Comparison of ENCODE assay signal across 8 mouse cellular contexts in genomic region chr8:75071627-75072346, GRCm38 (mm10). TPM values are rescaled to one million over a fixed set of nuclear protein-coding genes. Genes with fewer than 3 reads are reported as not detected.
DNase-seq lines count a peak whose midpoint lies in the region; ATAC-seq lines count a peak whose summit lies in the region.

No protein-coding gene starts in this region.

- ATAC-seq in CD4-positive, CD25-positive, alpha-beta regulatory T cell, adult 4 months, result peak; percentile 81
- ATAC-seq in forebrain, embryonic 11.5 days (replicated peaks; ENCODE audit: low FRiP score), result peak; percentile 79
- peak; percentile 56 for ATAC-seq in heart, embryonic 16.5 days (replicated peaks; ENCODE audit: extremely low read depth, insufficient read depth, low FRiP score)
- ATAC-seq in liver, embryonic 13.5 days (ENCODE audit: low read depth), result peak; percentile 73
- ATAC-seq in neural tube, embryonic 11.5 days (ENCODE audit: insufficient read depth, low FRiP score, low TSS enrichment), result peak; percentile 70
- ATAC-seq in stomach, embryonic 16.5 days (ENCODE audit: insufficient read depth, low FRiP score), result peak; percentile 86

- H3K4me3 ChIP-seq in forebrain, embryonic 11.5 days (ENCODE audit: low read depth, low read length), result no peak overlapping the region
- H3K4me3 ChIP-seq in heart, embryonic 16.5 days (ENCODE audit: low read length), result no peak overlapping the region
- H3K4me3 ChIP-seq in liver, embryonic 13.5 days (replicated peaks), result no peak overlapping the region
- no peak overlapping the region for H3K4me3 ChIP-seq in neural tube, embryonic 11.5 days (ENCODE audit: low read depth, low read length)
- H3K4me3 ChIP-seq in stomach, embryonic 16.5 days (replicated peaks; ENCODE audit: low read length), result no peak overlapping the region

- H3K4me2 ChIP-seq in forebrain, embryonic 11.5 days (ENCODE audit: low read depth, low read length, severe bottlenecking), result no peak overlapping the region
- H3K4me2 ChIP-seq in heart, embryonic 16.5 days (ENCODE audit: low read depth, low read length), result no peak overlapping the region
- H3K4me2 ChIP-seq in liver, embryonic 13.5 days, result no peak overlapping the region
- no peak overlapping the region for H3K4me2 ChIP-seq in neural tube, embryonic 11.5 days (ENCODE audit: low read depth)
- no peak overlapping the region for H3K4me2 ChIP-seq in stomach, embryonic 16.5 days (ENCODE audit: low read depth, low read length)

- WGBS in forebrain, embryonic 11.5 days, result 29% methylated on average over 4 of the region's 4 CpGs
- 23% methylated on average over 4 of the region's 4 CpGs for WGBS in heart, embryonic 16.5 days
- 29% methylated on average over 3 of the region's 4 CpGs for WGBS in liver, embryonic 13.5 days (ENCODE audit: insufficient replicate concordance)
- WGBS in neural tube, embryonic 11.5 days, result 30% methylated on average over 4 of the region's 4 CpGs
- WGBS in stomach, embryonic 16.5 days, result 24% methylated on average over 4 of the region's 4 CpGs

- H3K4me1 ChIP-seq in forebrain, embryonic 11.5 days (replicated peaks; ENCODE audit: control insufficient read depth, insufficient read depth, low read length), result no peaks in the 10 kb centered on the region
- H3K4me1 ChIP-seq in heart, embryonic 16.5 days (ENCODE audit: control insufficient read depth, insufficient read depth, low read length), result 0 out of 2 replicates have a peak, but pooled peaks cover 2% of the 10 kb centered on the region
- no peaks in the 10 kb centered on the region for H3K4me1 ChIP-seq in liver, embryonic 13.5 days (replicated peaks)
- H3K4me1 ChIP-seq in neural tube, embryonic 11.5 days (ENCODE audit: control insufficient read depth, insufficient read depth, low read length), result no peaks in the 10 kb centered on the region
- no peaks in the 10 kb centered on the region for H3K4me1 ChIP-seq in stomach, embryonic 16.5 days (ENCODE audit: control insufficient read depth, insufficient read depth, low read length)

- no peaks in the 10 kb centered on the region for H3K27me3 ChIP-seq in forebrain, embryonic 11.5 days (ENCODE audit: control insufficient read depth, insufficient read depth, low read length)
- H3K27me3 ChIP-seq in heart, embryonic 16.5 days (ENCODE audit: control insufficient read depth, insufficient read depth, low read length), result no peaks in the 10 kb centered on the region
- no peaks in the 10 kb centered on the region for H3K27me3 ChIP-seq in liver, embryonic 13.5 days
- no peaks in the 10 kb centered on the region for H3K27me3 ChIP-seq in neural tube, embryonic 11.5 days (ENCODE audit: control insufficient read depth, insufficient read depth, low read length)
- H3K27me3 ChIP-seq in stomach, embryonic 16.5 days (ENCODE audit: control insufficient read depth, insufficient read depth, low read length), result no peaks in the 10 kb centered on the region

- peak; percentile 72 for DNase-seq in c-Kit-negative CD71-positive TER-119-positive erythroid progenitor cells, embryonic 14.5 days (ENCODE audit: low read depth, low spot score)
- DNase-seq in forebrain, embryonic 11.5 days (ENCODE audit: low spot score), result peak; percentile 84
- peak; percentile 89 to 93 for DNase-seq in kidney, postnatal 25 days
- peak; percentile 71 for DNase-seq in liver, embryonic 13.5 days
- DNase-seq in neural tube, embryonic 11.5 days (ENCODE audit: low spot score), result peak; percentile 77

- no peaks in the 10 kb centered on the region for H3K9me3 ChIP-seq in forebrain, embryonic 11.5 days (ENCODE audit: control insufficient read depth, low read length)
- no peaks in the 10 kb centered on the region for H3K9me3 ChIP-seq in heart, embryonic 16.5 days (replicated peaks; ENCODE audit: control insufficient read depth, low read length)
- H3K9me3 ChIP-seq in liver, embryonic 13.5 days (replicated peaks), result no peaks in the 10 kb centered on the region
- H3K9me3 ChIP-seq in neural tube, embryonic 11.5 days (ENCODE audit: control insufficient read depth, low read length), result no peaks in the 10 kb centered on the region
- H3K9me3 ChIP-seq in stomach, embryonic 16.5 days (replicated peaks; ENCODE audit: control insufficient read depth, low read length), result no peaks in the 10 kb centered on the region

- H3K9ac ChIP-seq in forebrain, embryonic 11.5 days (ENCODE audit: low read length), result no peak overlapping the region
- H3K9ac ChIP-seq in heart, embryonic 16.5 days (ENCODE audit: low read length), result peak overlapping the region; percentile 33; the same call in 1 of the 2 replicates
- H3K9ac ChIP-seq in liver, embryonic 13.5 days, result no peak overlapping the region
- no peak overlapping the region for H3K9ac ChIP-seq in neural tube, embryonic 11.5 days (ENCODE audit: low read length)
- H3K9ac ChIP-seq in stomach, embryonic 16.5 days (ENCODE audit: low read length), result no peak overlapping the region

- no peak overlapping the region for H3K27ac ChIP-seq in forebrain, embryonic 11.5 days (ENCODE audit: low read depth, low read length)
- no peak overlapping the region for H3K27ac ChIP-seq in heart, embryonic 16.5 days (ENCODE audit: low read length)
- H3K27ac ChIP-seq in liver, embryonic 13.5 days, result no peak overlapping the region
- no peak overlapping the region for H3K27ac ChIP-seq in neural tube, embryonic 11.5 days (ENCODE audit: low read depth, low read length)
- no peak overlapping the region for H3K27ac ChIP-seq in stomach, embryonic 16.5 days (ENCODE audit: low read length)

- no peaks in the 10 kb centered on the region for H3K36me3 ChIP-seq in forebrain, embryonic 11.5 days (ENCODE audit: control insufficient read depth, insufficient read depth, low read length)
- H3K36me3 ChIP-seq in heart, embryonic 16.5 days (ENCODE audit: control insufficient read depth, insufficient read depth), result peaks cover 8% of the 10 kb centered on the region
- H3K36me3 ChIP-seq in liver, embryonic 13.5 days, result no peaks in the 10 kb centered on the region
- no peaks in the 10 kb centered on the region for H3K36me3 ChIP-seq in neural tube, embryonic 11.5 days (ENCODE audit: control insufficient read depth, insufficient read depth, low read length)
- H3K36me3 ChIP-seq in stomach, embryonic 16.5 days (ENCODE audit: control insufficient read depth, insufficient read depth, low read length), result no peaks in the 10 kb centered on the region

RNA-seq across cellular contexts. Expression of gene Hmox1, which starts 21.6 kb away (rescaled TPM):
- 10 to 100 TPM in 1 of 2 experiments, 1 to 10 TPM in 1; 3.9 to 13.8 TPM for polyA plus RNA-seq in CD4-positive, CD25-positive, alpha-beta regulatory T cell, adult 4 months (2017; shearing (Covaris generic))
- 9.1 and 9.6 TPM in 2 replicates for polyA plus RNA-seq in forebrain, embryonic 11.5 days (2014; fragmentation: Nextera tagmentation; extraction: Ambion mirVana)
- 16.8 and 17.6 TPM in 2 replicates for polyA plus RNA-seq in heart, embryonic 16.5 days (2015; fragmentation: Nextera tagmentation; extraction: Ambion mirVana)
- polyA plus RNA-seq in liver, embryonic 13.5 days (2015; fragmentation: Nextera tagmentation; extraction: Ambion mirVana), result 74.0 and 80.4 TPM in 2 replicates
- 15.9 and 16.1 TPM in 2 replicates for polyA plus RNA-seq in neural tube, embryonic 11.5 days (2014; fragmentation: Nextera tagmentation; extraction: Ambion mirVana)
- 25.7 and 25.8 TPM in 2 replicates for polyA plus RNA-seq in stomach, embryonic 16.5 days (2015; fragmentation: Nextera tagmentation; extraction: Ambion mirVana)

RNA-seq across cellular contexts. Expression of gene Mcm5, which starts 37.6 kb away (rescaled TPM):
- polyA plus RNA-seq in CD4-positive, CD25-positive, alpha-beta regulatory T cell, adult 4 months (2017; shearing (Covaris generic)), result 10 to 100 TPM; 32.9 to 59.3 TPM
- 249 and 272 TPM in 2 replicates for polyA plus RNA-seq in forebrain, embryonic 11.5 days (2014; fragmentation: Nextera tagmentation; extraction: Ambion mirVana)
- polyA plus RNA-seq in heart, embryonic 16.5 days (2015; fragmentation: Nextera tagmentation; extraction: Ambion mirVana), result 82.3 and 87.9 TPM in 2 replicates
- polyA plus RNA-seq in liver, embryonic 13.5 days (2015; fragmentation: Nextera tagmentation; extraction: Ambion mirVana), result 207 and 233 TPM in 2 replicates
- 193 and 204 TPM in 2 replicates for polyA plus RNA-seq in neural tube, embryonic 11.5 days (2014; fragmentation: Nextera tagmentation; extraction: Ambion mirVana)
- polyA plus RNA-seq in stomach, embryonic 16.5 days (2015; fragmentation: Nextera tagmentation; extraction: Ambion mirVana), result 112 and 117 TPM in 2 replicates

RNA-seq across cellular contexts. Expression of gene Tom1, which starts 38.3 kb away (rescaled TPM):
- polyA plus RNA-seq in CD4-positive, CD25-positive, alpha-beta regulatory T cell, adult 4 months (2017; shearing (Covaris generic)), result 10 to 100 TPM; 14.1 to 14.6 TPM
- 23.1 and 25.3 TPM in 2 replicates for polyA plus RNA-seq in forebrain, embryonic 11.5 days (2014; fragmentation: Nextera tagmentation; extraction: Ambion mirVana)
- 42.3 and 51.6 TPM in 2 replicates for polyA plus RNA-seq in heart, embryonic 16.5 days (2015; fragmentation: Nextera tagmentation; extraction: Ambion mirVana)
- polyA plus RNA-seq in liver, embryonic 13.5 days (2015; fragmentation: Nextera tagmentation; extraction: Ambion mirVana), result 12.1 and 13.2 TPM in 2 replicates
- 31.1 and 38.6 TPM in 2 replicates for polyA plus RNA-seq in neural tube, embryonic 11.5 days (2014; fragmentation: Nextera tagmentation; extraction: Ambion mirVana)
- 33.2 and 34.4 TPM in 2 replicates for polyA plus RNA-seq in stomach, embryonic 16.5 days (2015; fragmentation: Nextera tagmentation; extraction: Ambion mirVana)
